Mouse (Mus musculus) forebrain, postnatal 0 days (tissue): ENCODE data around the gene Serpina3f. TPM values are rescaled to one million over a fixed set of nuclear protein-coding genes. Genes with fewer than 3 reads are reported as not detected.
A peak's percentile ranks its signal among the peaks of the same experiment; 100 is the strongest.

Experiments used
- ATAC-seq: fragments of 200-750 bp; cut with Nextera tagmentation; 2 replicates; pipeline ENCODE4 v1.8.0; 2017; ENCODE audit warnings: mild to moderate bottlenecking, moderate library complexity
- DNase-seq: peaks from one replicate; pipeline ENCODE4 v3.0.0-alpha.2; 2015
- H3K27ac ChIP-seq: fragments of 300-500 bp; sonication (generic); 2 replicates; pipeline ENCODE4 v1.5.1; 2014; ENCODE audit warnings: low read depth, mild to moderate bottlenecking, antibody characterized with exemption, low read length, moderate library complexity, mixed read lengths
- H3K27me3 ChIP-seq: fragments of 300-500 bp; sonication (generic); 2 replicates; pipeline ENCODE4 v1.6.1; 2014; ENCODE audit warnings: mild to moderate bottlenecking, low read length, mixed read lengths; ENCODE audit not compliant: insufficient read depth
- H3K36me3 ChIP-seq: fragments of 300-500 bp; sonication (generic); 2 replicates; pipeline ENCODE4 v1.6.1; 2014; ENCODE audit warnings: mild to moderate bottlenecking, moderate library complexity; ENCODE audit not compliant: insufficient read depth
- H3K4me1 ChIP-seq: fragments of 300-500 bp; sonication (generic); 2 replicates; pipeline ENCODE4 v1.6.1; 2014; ENCODE audit warnings: antibody characterized with exemption; ENCODE audit not compliant: insufficient read depth
- H3K4me2 ChIP-seq: fragments of 300-500 bp; sonication (generic); 2 replicates; pipeline ENCODE4 v1.6.1; 2014; ENCODE audit warnings: low read depth, mild to moderate bottlenecking, moderate library complexity
- H3K4me3 ChIP-seq: fragments of 300-500 bp; sonication (generic); 2 replicates; pipeline ENCODE4 v1.5.1; 2014; ENCODE audit warnings: low read depth, low read length, mixed read lengths
- H3K9ac ChIP-seq: fragments of 300-500 bp; sonication (generic); 2 replicates; pipeline ENCODE4 v1.6.1; 2014; ENCODE audit warnings: mild to moderate bottlenecking
- H3K9me3 ChIP-seq: fragments of 300-500 bp; sonication (generic); 2 replicates; pipeline ENCODE4 v1.6.1; 2016; ENCODE audit warnings: low read length
- CTCF ChIP-seq: sonication (generic); IDR thresholded peaks from 2 replicates; pipeline ENCODE4 v1.5.1; 2016; ENCODE audit warnings: antibody characterized with exemption, control low read depth, low read depth
- whole genome bisulfite sequencing: fragments of 180-500 bp; shearing (Covaris S2); extraction: QIAGEN DNeasy Blood & Tissue Kit; methylation state at CpG from one replicate; pipeline ENCODE4 v1.1.7; 2014; 5-methylcytosine and 5-hydroxymethylcytosine counted together
- polyA plus RNA-seq: library from polyadenylated mRNA; unstranded; fragments of >200 nt; fragmentation: Nextera tagmentation; extraction: Ambion mirVana; gene quantifications from 2 replicates; pipeline ENCODE4 v1.2.1, GENCODE M21; 2015
- total RNA-seq: library from RNA; depleted of rRNA; stranded (reverse); fragments of >200 nt; gene quantifications from 2 replicates; pipeline ENCODE4 v1.2.3, GENCODE M21; 2014

Gene Serpina3f
- total and polyA plus RNA-seq, 2 experiments from 2014 or later = 0.12 TPM; not detected in 1

GRCm38 (mm10) chr12:104190852-104191251 is 23.5 kb upstream of the Serpina3f start:
- no peak overlapping the region for H3K4me2 ChIP-seq
- no peak for TF ChIP-seq CTCF
- H3K9ac ChIP-seq = no peak overlapping the region
- H3K36me3 ChIP-seq = no peaks in the 10 kb centered on the region
- H3K27ac ChIP-seq = no peak overlapping the region
- no peaks in the 10 kb centered on the region for H3K4me1 ChIP-seq
- no peaks in the 10 kb centered on the region for H3K27me3 ChIP-seq
- no peak for DNase-seq
- no peak overlapping the region for H3K4me3 ChIP-seq
- ATAC-seq = peak; percentile 51; the same call in 1 of the 2 replicates
- H3K9me3 ChIP-seq = no peaks in the 10 kb centered on the region

GRCm38 (mm10) chr12:104209149-104209548 is 5.2 kb upstream of the Serpina3f start:
- DNase-seq = no peak
- Histone ChIP-seq H3K27ac (no peak overlapping the region), H3K4me1 (no peaks in the 10 kb centered on the region), H3K9ac (no peak overlapping the region), H3K4me3 (no peak overlapping the region), H3K27me3 (no peaks in the 10 kb centered on the region), H3K36me3 (no peaks in the 10 kb centered on the region), H3K4me2 (no peak overlapping the region), H3K9me3 (no peaks in the 10 kb centered on the region)
- 76% methylated on average over 4 of the region's 4 CpGs for WGBS
- peak; percentile 44 for TF ChIP-seq CTCF
- ATAC-seq = no peak

GRCm38 (mm10) chr12:104209802-104210201 is 4.5 kb upstream of the Serpina3f start:
- no peak for DNase-seq
- 95% methylated on average over 2 of the region's 2 CpGs for WGBS
- H3K9ac ChIP-seq = no peak overlapping the region

GRCm38 (mm10) chr12:104213689-104214444 is 477 bp upstream of the Serpina3f start:
- Histone ChIP-seq H3K27me3 (no peaks in the 10 kb centered on the region), H3K36me3 (no peaks in the 10 kb centered on the region), H3K27ac (no peak overlapping the region), H3K9me3 (no peaks in the 10 kb centered on the region), H3K9ac (no peak overlapping the region), H3K4me2 (no peak overlapping the region), H3K4me3 (no peak overlapping the region), H3K4me1 (no peaks in the 10 kb centered on the region)
- TF ChIP-seq CTCF = no peak
- 52% methylated on average over 2 of the region's 2 CpGs for WGBS
- ATAC-seq (peak; percentile 48), DNase-seq (no peak)

More at GRCm38 (mm10) chr12:104209802-104210201, 4.5 kb upstream of the Serpina3f start:
- no peaks in the 10 kb centered on the region for H3K4me1 ChIP-seq
- no peak for TF ChIP-seq CTCF
- H3K4me3 ChIP-seq = no peak overlapping the region
- H3K36me3 ChIP-seq = no peaks in the 10 kb centered on the region
- H3K27ac ChIP-seq = no peak overlapping the region
- H3K9me3 ChIP-seq = no peaks in the 10 kb centered on the region
- ATAC-seq = no peak
- H3K4me2 ChIP-seq = no peak overlapping the region
- H3K27me3 ChIP-seq = no peaks in the 10 kb centered on the region

GRCm38 (mm10) chr12:104215249-104215648 is 905 bp downstream of the Serpina3f start:
- ATAC-seq (no peak), DNase-seq (no peak)
- no peak for TF ChIP-seq CTCF
- H3K27ac ChIP-seq = no peak overlapping the region
- H3K36me3 ChIP-seq = no peaks in the 10 kb centered on the region
- no peaks in the 10 kb centered on the region for H3K4me1 ChIP-seq
- H3K9ac ChIP-seq = no peak overlapping the region
- no peak overlapping the region for H3K4me3 ChIP-seq
- H3K27me3 ChIP-seq = no peaks in the 10 kb centered on the region
- no peaks in the 10 kb centered on the region for H3K9me3 ChIP-seq
- H3K4me2 ChIP-seq = no peak overlapping the region
- WGBS = 94% methylated on average over 1 of the region's 1 CpGs

- DNase-seq = no peak
- no peak for ATAC-seq
- H3K4me2 ChIP-seq = no peak overlapping the region
- H3K4me3 ChIP-seq = no peak overlapping the region
- 77% methylated on average over 1 of the region's 1 CpGs for WGBS
- no peak overlapping the region for H3K9ac ChIP-seq
- no peaks in the 10 kb centered on the region for H3K27me3 ChIP-seq
- H3K4me1 ChIP-seq = no peaks in the 10 kb centered on the region
- no peaks in the 10 kb centered on the region for H3K9me3 ChIP-seq
- H3K27ac ChIP-seq = no peak overlapping the region
- no peak for TF ChIP-seq CTCF
- no peaks in the 10 kb centered on the region for H3K36me3 ChIP-seq
Measured at GRCm38 (mm10) chr12:104221616-104222015, 7.3 kb downstream of the Serpina3f start.

GRCm38 (mm10) chr12:104223690-104224089 is 9.3 kb downstream of the Serpina3f start:
- ATAC-seq (no peak), DNase-seq (no peak)
- Histone ChIP-seq H3K4me3 (no peak overlapping the region), H3K36me3 (no peaks in the 10 kb centered on the region), H3K9ac (no peak overlapping the region), H3K27me3 (no peaks in the 10 kb centered on the region), H3K27ac (no peak overlapping the region), H3K9me3 (no peaks in the 10 kb centered on the region), H3K4me2 (no peak overlapping the region), H3K4me1 (no peaks in the 10 kb centered on the region)
- 77% methylated on average over 1 of the region's 1 CpGs for WGBS
- TF ChIP-seq CTCF = no peak
